Mouse (Mus musculus) CH12.LX (cell line): Measurements from ENCODE around the gene Kif26b.

Experiments
- CHD2 ChIP-seq: IDR thresholded peaks from 2 replicates; pipeline ENCODE4 v1.6.1; 2011; ENCODE audit warnings: low read length, improper control_type of control experiment
- CTCF ChIP-seq, 2 experiments: IDR thresholded peaks in 1 of 2; conservative IDR thresholded peaks in 1 of 2; 2 replicates each; pipeline ENCODE4 v1.5.1; 2011 to 2012; ENCODE audit warnings: low read depth in 2 of 2, low read length in 2 of 2, improper control_type of control experiment in 1 of 2, inconsistent platforms in 1 of 2, mild to moderate bottlenecking in 1 of 2, moderate library complexity in 1 of 2
- JUND ChIP-seq: conservative IDR thresholded peaks from 2 replicates; pipeline ENCODE4 v1.6.1; 2011; ENCODE audit warnings: low read depth, low read length, improper control_type of control experiment
- KAT2A ChIP-seq: IDR thresholded peaks from 2 replicates; pipeline ENCODE4 v1.6.1; 2012; ENCODE audit warnings: low read length, improper control_type of control experiment, inconsistent platforms; ENCODE audit not compliant: insufficient replicate concordance
- MAFK ChIP-seq: IDR thresholded peaks from 2 replicates; pipeline ENCODE4 v1.6.1; 2011; ENCODE audit warnings: low read length, improper control_type of control experiment; ENCODE audit not compliant: insufficient replicate concordance
- MAX ChIP-seq: IDR thresholded peaks from 2 replicates; pipeline ENCODE4 v1.6.1; 2011; ENCODE audit warnings: low read length, improper control_type of control experiment
- MAZ ChIP-seq: IDR thresholded peaks from 2 replicates; pipeline ENCODE4 v1.6.1; 2012; ENCODE audit warnings: low read depth, mild to moderate bottlenecking, inconsistent platforms, low read length, improper control_type of control experiment, moderate library complexity
- MEF2A ChIP-seq: IDR thresholded peaks from 2 replicates; pipeline ENCODE4 v1.6.1; 2014; ENCODE audit warnings: low read depth, mild to moderate bottlenecking, inconsistent platforms, low read length, improper control_type of control experiment, borderline replicate concordance
- MXI1 ChIP-seq: IDR thresholded peaks from 2 replicates; pipeline ENCODE4 v1.6.1; 2011; ENCODE audit warnings: mild to moderate bottlenecking, low read depth, low read length, improper control_type of control experiment
- NELFE ChIP-seq: IDR thresholded peaks from 2 replicates; pipeline ENCODE4 v1.6.1; 2011; ENCODE audit warnings: low read depth, low read length, improper control_type of control experiment
- POLR2A ChIP-seq: IDR thresholded peaks from 2 replicates; pipeline ENCODE4 v1.6.1; 2011; ENCODE audit warnings: low read depth, mild to moderate bottlenecking, improper control_type of control experiment, low read length
- SIN3A ChIP-seq: IDR thresholded peaks from 2 replicates; pipeline ENCODE4 v1.6.1; 2012; ENCODE audit warnings: low read length, improper control_type of control experiment, inconsistent platforms
- ZNF384 ChIP-seq: IDR thresholded peaks from 2 replicates; pipeline ENCODE4 v1.6.1; 2012; ENCODE audit warnings: low read depth, low read length, improper control_type of control experiment, inconsistent platforms

GRCm38 (mm10) chr1:178960015-178960559 is 431.2 kb downstream of the Kif26b start:
- TF ChIP-seq ZNF384, result no peak
- no peak for TF ChIP-seq SIN3A
- TF ChIP-seq CTCF (conservative IDR thresholded peaks at IDR 0.05 in 1 of 2, IDR thresholded peaks at IDR 0.05 in 1 of 2; ENCODE audit: low read depth in 2 of 2, low read length in 2 of 2), result peak; percentile 69 to 70
- TF ChIP-seq KAT2A, result no peak
- TF ChIP-seq MAX, result no peak
- no peak for TF ChIP-seq POLR2A
- no peak for TF ChIP-seq JUND
- TF ChIP-seq MEF2A, result no peak
- no peak for TF ChIP-seq MAFK
- TF ChIP-seq CHD2, result no peak
- TF ChIP-seq NELFE, result no peak
- no peak for TF ChIP-seq MAZ
- no peak for TF ChIP-seq MXI1
